Mouse (Mus musculus) hindbrain, embryonic 11.5 days (tissue): ENCODE measurements around the gene Cirbp. TPM values are rescaled to one million over a fixed set of nuclear protein-coding genes. Genes with fewer than 3 reads are reported as not detected.

ENCODE experiments used
- ATAC-seq: fragments of 200-750 bp; cut with Nextera tagmentation; 2 replicates; pipeline ENCODE4 v1.8.0; 2017; ENCODE audit warnings: mild to moderate bottlenecking, moderate TSS enrichment, moderate library complexity; ENCODE audit not compliant: low FRiP score
- DNase-seq: peaks from one replicate; pipeline ENCODE4 v3.0.0-alpha.2; 2015; ENCODE audit warnings: low spot score
- H3K27ac ChIP-seq: fragments of 300-500 bp; sonication (generic); 2 replicates; pipeline ENCODE4 v1.5.1; 2014; ENCODE audit warnings: mild to moderate bottlenecking, low read depth, low read length
- H3K27me3 ChIP-seq: fragments of 300-500 bp; sonication (generic); 2 replicates; pipeline ENCODE4 v1.6.1; 2014; ENCODE audit warnings: mild to moderate bottlenecking, low read length, moderate library complexity, mixed read lengths; ENCODE audit not compliant: control insufficient read depth, insufficient read depth
- H3K36me3 ChIP-seq: fragments of 300-500 bp; sonication (generic); 2 replicates; pipeline ENCODE4 v1.6.1; 2014; ENCODE audit warnings: mild to moderate bottlenecking, low read length, moderate library complexity, mixed read lengths; ENCODE audit not compliant: control insufficient read depth, insufficient read depth
- H3K4me1 ChIP-seq: fragments of 300-500 bp; sonication (generic); replicated peaks from 2 replicates; pipeline ENCODE4 v1.6.1; 2014; ENCODE audit warnings: low read length, mixed read lengths; ENCODE audit not compliant: control insufficient read depth, insufficient read depth
- H3K4me2 ChIP-seq: fragments of 300-500 bp; sonication (generic); replicated peaks from 2 replicates; pipeline ENCODE4 v1.6.1; 2014; ENCODE audit warnings: mild to moderate bottlenecking, low read depth, low read length
- H3K4me3 ChIP-seq: fragments of 300-500 bp; sonication (generic); 2 replicates; pipeline ENCODE4 v1.5.1; 2014; ENCODE audit warnings: low read depth, low read length
- H3K9ac ChIP-seq: fragments of 300-500 bp; sonication (generic); 2 replicates; pipeline ENCODE4 v1.6.1; 2014; ENCODE audit warnings: low read depth, low read length
- H3K9me3 ChIP-seq: fragments of 300-500 bp; sonication (generic); 2 replicates; pipeline ENCODE4 v1.6.1; 2016; ENCODE audit warnings: low read length; ENCODE audit not compliant: control insufficient read depth
- WGBS: fragments of 180-500 bp; shearing (Covaris S2); extraction: QIAGEN DNeasy Blood & Tissue Kit; methylation state at CpG from one replicate; pipeline ENCODE4 v1.1.7; 2014; 5-methylcytosine and 5-hydroxymethylcytosine counted together
- polyA plus RNA-seq: library from polyadenylated mRNA; unstranded; fragments of >200 nt; fragmentation: Nextera tagmentation; extraction: Ambion mirVana; gene quantifications from 2 replicates; pipeline ENCODE4 v1.2.1, GENCODE M21; 2014

Gene Cirbp
- polyA plus RNA-seq, 1 experiment from 2014 or later, result 83.4 TPM

DNA sequence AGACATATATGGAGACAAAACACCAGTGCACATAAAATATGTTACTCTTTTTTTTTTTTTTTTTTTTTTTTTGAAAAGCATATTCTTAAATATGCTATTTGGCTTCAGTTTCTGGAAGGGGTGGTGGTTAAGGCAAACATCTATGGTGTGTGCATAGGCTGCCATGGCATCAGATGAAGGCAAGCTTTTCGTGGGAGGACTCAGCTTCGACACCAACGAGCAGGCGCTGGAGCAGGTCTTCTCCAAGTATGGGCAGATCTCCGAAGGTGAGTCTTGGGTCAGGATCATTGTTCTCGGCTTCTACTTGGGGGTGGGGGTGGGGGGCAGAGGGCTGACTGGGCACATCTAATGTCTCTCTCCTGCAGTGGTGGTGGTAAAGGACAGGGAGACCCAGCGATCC is 3.9 kb downstream of the Cirbp start:
- H3K4me3 ChIP-seq, result no peak overlapping the region

DNA sequence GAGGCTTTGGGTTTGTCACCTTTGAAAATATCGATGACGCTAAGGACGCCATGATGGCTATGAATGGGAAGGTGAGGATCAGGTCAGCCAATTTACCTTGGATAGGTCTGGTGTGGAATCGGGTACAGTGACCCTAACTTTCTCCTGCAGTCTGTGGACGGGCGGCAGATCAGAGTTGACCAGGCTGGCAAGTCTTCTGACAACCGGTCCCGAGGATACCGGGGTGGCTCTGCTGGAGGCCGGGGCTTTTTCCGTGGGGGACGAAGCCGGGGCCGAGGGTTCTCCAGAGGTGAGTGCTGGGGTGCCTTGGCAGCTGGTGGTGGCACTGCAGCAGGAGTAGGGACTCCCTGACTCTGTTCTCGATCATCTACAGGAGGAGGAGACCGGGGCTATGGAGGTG is 4.3 kb downstream of the Cirbp start:
- H3K27ac ChIP-seq, result no peak overlapping the region
- H3K27me3 ChIP-seq, result no peaks in the 10 kb centered on the region
- 96% methylated on average over 16 of the region's 16 CpGs for WGBS
- H3K36me3 ChIP-seq, result peaks cover 17% of the 10 kb centered on the region
- DNase-seq (no peak), ATAC-seq (no peak)
- H3K9me3 ChIP-seq, result no peaks in the 10 kb centered on the region
- peaks cover 11% of the 10 kb centered on the region for H3K4me1 ChIP-seq
- H3K4me2 ChIP-seq, result no peak overlapping the region
- H3K9ac ChIP-seq, result no peak overlapping the region
- no peak overlapping the region for H3K4me3 ChIP-seq

More for the DNA sequence above, 3.9 kb downstream of the Cirbp start:
- Histone ChIP-seq H3K27me3 (no peaks in the 10 kb centered on the region), H3K4me2 (no peak overlapping the region), H3K9me3 (no peaks in the 10 kb centered on the region), H3K4me1 (peaks cover 13% of the 10 kb centered on the region), H3K9ac (no peak overlapping the region), H3K36me3 (peaks cover 17% of the 10 kb centered on the region), H3K27ac (no peak overlapping the region)
- WGBS, result 94% methylated on average over 7 of the region's 7 CpGs
- ATAC-seq (no peak), DNase-seq (no peak)

DNA sequence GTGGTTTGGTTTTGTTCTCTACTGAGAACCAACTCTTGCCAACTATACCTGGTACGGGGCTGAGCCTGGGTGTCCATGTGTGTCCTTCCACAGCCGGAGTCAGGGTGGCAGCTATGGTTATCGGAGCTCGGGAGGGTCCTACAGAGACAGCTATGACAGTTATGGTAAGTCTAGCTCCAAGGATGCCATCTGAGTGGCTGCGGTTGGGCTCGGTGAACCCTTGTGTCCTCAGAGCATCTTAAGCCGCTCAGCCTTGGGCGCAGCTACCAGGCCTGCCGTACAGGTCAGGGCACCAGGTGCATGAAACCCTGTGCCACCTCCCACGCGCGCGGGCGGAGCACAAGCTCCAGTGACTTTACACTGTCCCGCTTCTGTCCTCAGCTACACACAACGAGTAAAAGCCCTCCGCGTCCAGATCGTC is 4.8 kb downstream of the Cirbp start:
- no peak overlapping the region for H3K4me3 ChIP-seq
- H3K4me2 ChIP-seq, result no peak overlapping the region
- no peak overlapping the region for H3K27ac ChIP-seq
- H3K9me3 ChIP-seq, result no peaks in the 10 kb centered on the region
- no peaks in the 10 kb centered on the region for H3K27me3 ChIP-seq
- ATAC-seq, result no peak
- DNase-seq, result no peak
- no peak overlapping the region for H3K9ac ChIP-seq
- H3K36me3 ChIP-seq, result peaks cover 17% of the 10 kb centered on the region
- peaks cover 8% of the 10 kb centered on the region; the same call in 1 of the 2 replicates for H3K4me1 ChIP-seq
- 97% methylated on average over 19 of the region's 19 CpGs for WGBS

DNA sequence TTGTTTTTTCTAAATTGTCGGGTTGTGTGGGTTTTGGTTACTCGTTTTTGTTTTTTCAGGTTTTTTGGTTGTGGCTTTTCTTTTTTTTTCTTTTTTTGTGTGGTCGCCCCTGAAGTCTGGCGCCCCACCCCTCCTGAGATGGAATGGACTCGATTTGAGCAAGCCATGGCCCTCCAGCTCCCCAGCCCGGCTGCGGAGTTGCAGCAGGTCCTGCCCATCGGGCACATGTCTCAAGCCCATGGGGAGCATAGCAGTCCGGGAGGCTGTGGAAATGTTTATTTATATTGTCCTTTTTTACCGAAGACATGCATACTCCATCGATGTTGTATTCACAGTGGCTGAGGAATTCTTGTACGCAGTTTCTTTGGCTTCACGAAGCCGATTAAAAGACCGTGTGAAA is 5.5 kb downstream of the Cirbp start:
- no peaks in the 10 kb centered on the region for H3K27me3 ChIP-seq
- H3K27ac ChIP-seq, result peak overlapping the region; percentile 86; the same call in 1 of the 2 replicates
- H3K4me1 ChIP-seq, result peaks cover 8% of the 10 kb centered on the region; the same call in 1 of the 2 replicates
- H3K36me3 ChIP-seq, result peaks cover 17% of the 10 kb centered on the region
- H3K9me3 ChIP-seq, result no peaks in the 10 kb centered on the region
- DNase-seq (no peak), ATAC-seq (no peak)
- H3K9ac ChIP-seq, result no peak overlapping the region
- 86% methylated on average over 15 of the region's 15 CpGs for WGBS
- H3K4me3 ChIP-seq, result no peak overlapping the region
- 0 out of 2 replicates have a peak overlapping the region, but pooled peaks have one; percentile 7 for H3K4me2 ChIP-seq

DNA sequence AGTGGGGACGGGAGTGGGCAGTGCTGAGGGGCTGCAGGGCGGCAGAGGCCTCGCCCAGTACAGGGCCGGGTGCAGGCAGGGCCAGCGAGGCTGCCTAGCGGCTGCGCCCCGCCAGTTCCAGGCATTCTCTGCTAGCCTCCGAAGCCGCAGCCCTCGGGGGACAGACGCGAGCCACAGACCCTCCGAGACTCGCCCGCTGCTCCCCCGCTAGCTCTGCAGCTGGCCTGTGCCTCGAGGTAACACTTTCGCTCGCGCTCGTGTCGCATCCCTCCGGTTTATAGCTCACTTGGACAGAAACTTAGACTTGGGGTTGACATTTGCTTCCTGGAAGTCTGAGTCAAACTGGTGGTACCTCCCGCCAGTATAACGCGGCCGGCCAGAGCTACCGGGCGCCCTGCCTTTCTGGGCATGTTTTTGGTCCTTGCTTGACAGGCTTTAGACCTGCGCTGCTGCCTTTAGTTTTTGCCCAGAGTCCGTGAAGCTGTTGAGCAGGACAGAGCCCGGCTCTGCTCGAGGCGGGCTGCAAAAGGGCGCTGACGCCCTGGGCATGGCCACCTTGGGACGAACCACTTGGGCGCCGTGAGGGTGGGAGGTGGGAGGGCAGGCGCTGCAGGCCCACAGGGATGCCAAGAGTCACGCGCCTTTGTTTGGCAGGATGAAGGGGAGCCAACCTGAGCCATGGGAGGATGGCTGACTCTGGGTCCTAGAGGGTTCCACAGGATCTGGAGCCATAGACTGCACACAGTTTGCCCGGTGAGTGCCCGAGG is 6.2 kb downstream of the Cirbp start:
- 83% methylated on average over 44 of the region's 45 CpGs for WGBS
- ATAC-seq, result no peak
- Histone ChIP-seq H3K27me3 (no peaks in the 10 kb centered on the region), H3K4me1 (peaks cover 6% of the 10 kb centered on the region; the same call in 1 of the 2 replicates), H3K27ac (peak overlapping the region; percentile 86), H3K4me2 (peak overlapping the region; percentile 67), H3K9ac (peak overlapping the region; percentile 52; the same call in 1 of the 2 replicates), H3K9me3 (no peaks in the 10 kb centered on the region), H3K36me3 (peaks cover 17% of the 10 kb centered on the region), H3K4me3 (peak overlapping the region; percentile 50)
- peak; percentile 25 for DNase-seq

DNA sequence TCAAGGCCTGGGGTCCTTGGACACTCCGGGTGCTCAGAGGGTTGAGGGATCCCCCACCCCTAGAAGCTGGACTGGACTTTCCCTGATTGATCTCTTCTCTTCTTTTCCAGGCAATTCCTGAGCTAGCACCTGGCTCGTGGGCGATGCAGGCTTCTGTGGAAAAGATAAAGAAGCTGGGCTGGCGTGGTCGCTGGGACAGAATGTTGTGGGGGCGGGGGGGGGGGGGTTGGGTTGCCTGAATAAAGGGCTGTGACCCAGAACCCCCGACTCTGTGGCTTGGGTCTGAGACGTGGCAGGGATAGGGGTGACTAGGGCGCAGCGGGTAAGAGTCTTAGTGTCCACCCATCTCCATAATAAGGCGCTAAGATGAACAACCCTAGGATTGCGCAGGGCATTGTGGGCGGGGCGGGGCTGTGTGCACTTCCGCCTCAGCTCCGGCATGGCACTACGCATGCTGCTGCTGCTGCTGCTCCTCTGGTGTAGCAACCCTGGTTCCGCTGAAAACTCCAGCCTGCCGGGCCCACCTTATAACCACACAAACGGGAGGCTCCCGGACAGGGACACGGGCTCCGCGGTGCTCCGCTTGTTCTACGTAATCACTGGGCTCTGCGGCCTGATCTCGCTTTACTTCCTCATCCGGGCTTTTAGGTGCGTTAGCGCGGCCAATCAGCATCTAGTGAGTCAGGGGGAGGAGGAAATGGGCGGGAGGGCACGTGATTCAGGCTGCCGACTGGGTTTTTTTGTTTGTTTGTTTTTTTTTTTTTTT is 6.9 kb downstream of the Cirbp start, which contains the start of gene 1600002K03Rik:
1600002K03Rik (plus strand) TSS at position 418 of the 766 bp plus-strand sequence.
- peaks cover 6% of the 10 kb centered on the region; the same call in 1 of the 2 replicates for H3K4me1 ChIP-seq

DNA sequence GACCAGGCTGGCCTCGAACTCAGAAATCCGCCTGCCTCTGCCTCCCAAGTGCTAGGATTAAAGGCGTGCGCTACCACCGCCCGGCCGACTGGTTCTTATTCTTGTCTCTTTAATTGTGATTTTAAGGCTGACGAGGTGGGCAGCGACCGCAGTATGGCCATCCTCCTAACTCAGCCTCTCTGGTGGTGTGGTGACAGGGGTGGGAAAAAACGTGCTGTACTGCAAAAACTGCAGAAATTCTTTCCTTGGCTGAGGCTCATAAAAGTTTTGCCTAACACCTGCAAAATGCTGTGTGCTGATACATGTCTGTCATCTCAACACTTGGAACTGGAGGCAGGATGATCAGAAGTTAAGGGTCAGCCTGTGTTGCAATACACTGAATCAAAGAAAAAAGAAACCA is 7.6 kb downstream of the Cirbp start:
- Histone ChIP-seq H3K27me3 (no peaks in the 10 kb centered on the region), H3K4me1 (peaks cover 9% of the 10 kb centered on the region; the same call in 1 of the 2 replicates), H3K4me3 (peak overlapping the region; percentile 50), H3K9me3 (no peaks in the 10 kb centered on the region), H3K36me3 (peaks cover 17% of the 10 kb centered on the region), H3K4me2 (peak overlapping the region; percentile 67), H3K27ac (0 out of 2 replicates have a peak overlapping the region, but pooled peaks have one; percentile 54), H3K9ac (peak overlapping the region; percentile 21)
- DNase-seq (no peak), ATAC-seq (no peak)
- 11% methylated on average over 11 of the region's 11 CpGs for WGBS

More for the DNA sequence above, 6.9 kb downstream of the Cirbp start, which contains the start of gene 1600002K03Rik:
- DNase-seq (peak; percentile 91), ATAC-seq (peak; percentile 74)
- 9% methylated on average over 35 of the region's 35 CpGs for WGBS
- peaks cover 17% of the 10 kb centered on the region for H3K36me3 ChIP-seq
- H3K27me3 ChIP-seq, result no peaks in the 10 kb centered on the region
- H3K4me2 ChIP-seq, result peak within 1 kb of the TSS; percentile 67
- peak within 1 kb of the TSS; percentile 86 for H3K27ac ChIP-seq
- H3K9me3 ChIP-seq, result no peaks in the 10 kb centered on the region
- H3K4me3 ChIP-seq, result peak within 1 kb of the TSS; percentile 50
- peak within 1 kb of the TSS; percentile 52 for H3K9ac ChIP-seq

DNA sequence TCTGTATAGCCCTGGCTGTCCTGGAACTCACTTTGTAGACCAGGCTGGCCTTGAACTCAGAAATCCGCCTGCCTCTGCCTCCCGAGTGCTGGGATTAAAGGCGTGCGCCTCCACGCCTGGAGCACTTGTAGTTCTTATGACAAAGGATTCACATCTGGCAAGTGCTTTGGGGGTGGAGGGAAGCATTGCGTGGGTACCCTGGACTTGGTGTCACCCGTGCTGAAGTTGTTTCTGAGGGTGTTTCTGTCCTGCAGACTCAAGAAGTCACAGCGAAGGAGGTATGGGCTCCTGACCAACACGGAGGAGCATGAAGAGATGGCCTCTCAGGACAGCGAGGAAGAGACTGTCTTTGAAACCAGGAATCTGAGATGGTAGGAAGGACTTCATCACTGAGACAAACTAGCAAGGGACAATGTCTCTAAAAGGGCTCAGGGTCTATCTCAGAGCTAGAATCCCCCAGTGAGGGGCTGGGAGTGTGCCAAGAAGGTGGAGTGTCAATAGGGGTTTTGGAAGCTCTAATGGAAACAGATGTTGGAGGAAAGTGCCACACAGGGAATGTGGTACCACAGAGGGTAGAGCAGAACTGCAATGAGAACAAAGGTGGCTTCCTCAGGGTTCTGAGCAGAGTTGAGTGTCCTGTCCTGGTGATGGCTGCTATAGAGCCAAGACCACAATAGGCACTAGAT is 8.3 kb downstream of the Cirbp start:
- Histone ChIP-seq H3K4me1 (peaks cover 9% of the 10 kb centered on the region; the same call in 1 of the 2 replicates), H3K4me3 (no peak overlapping the region), H3K36me3 (peaks cover 17% of the 10 kb centered on the region), H3K9me3 (no peaks in the 10 kb centered on the region), H3K4me2 (no peak overlapping the region), H3K9ac (no peak overlapping the region), H3K27ac (no peak overlapping the region), H3K27me3 (no peaks in the 10 kb centered on the region)
- ATAC-seq (no peak), DNase-seq (no peak)
- WGBS, result 90% methylated on average over 10 of the region's 10 CpGs
